9 mouse cellular contexts compared by ENCODE assay signal in genomic region chr16:44671551-44672421, GRCm38 (mm10). TPM values are rescaled to one million over a fixed set of nuclear protein-coding genes. Genes with fewer than 3 reads are reported as not detected.
A peak's percentile ranks its signal among the peaks of the same experiment; 100 is the strongest.
DNase-seq lines count a peak whose midpoint lies in the region; ATAC-seq lines count a peak whose summit lies in the region.
"Had no signal": no experiment of that assay in that cellular context is flagged by ENCODE, and none has a peak within 500 bp of the region (broad histone marks: within the 10 kb centered on the region; RNA-seq: fewer than 3 reads in every experiment).

No protein-coding gene starts in this region.

- H3K9me3 ChIP-seq in kidney, embryonic 14.5 days (ENCODE audit: control insufficient read depth, low read length) = no peaks in the 10 kb centered on the region
- H3K9me3 ChIP-seq in embryonic facial prominence, embryonic 12.5 days = no peaks in the 10 kb centered on the region
- H3K9me3 ChIP-seq in intestine, embryonic 14.5 days (ENCODE audit: control insufficient read depth, low read length) = no peaks in the 10 kb centered on the region
- no peaks in the 10 kb centered on the region for H3K9me3 ChIP-seq in neural tube, embryonic 11.5 days (ENCODE audit: control insufficient read depth, low read length)

- peaks cover 16% of the 10 kb centered on the region for H3K4me1 ChIP-seq in kidney, embryonic 14.5 days (ENCODE audit: control insufficient read depth, insufficient read depth, low read length)
- H3K4me1 ChIP-seq in embryonic facial prominence, embryonic 12.5 days = peaks cover 39% of the 10 kb centered on the region
- H3K4me1 ChIP-seq in intestine, embryonic 14.5 days (replicated peaks; ENCODE audit: control insufficient read depth, insufficient read depth, low read length) = peaks cover 14% of the 10 kb centered on the region
- peaks cover 31% of the 10 kb centered on the region for H3K4me1 ChIP-seq in neural tube, embryonic 11.5 days (ENCODE audit: control insufficient read depth, insufficient read depth, low read length)

- WGBS in kidney, embryonic 14.5 days = 8% methylated on average over 22 of the region's 22 CpGs
- 7% methylated on average over 22 of the region's 22 CpGs for WGBS in embryonic facial prominence, embryonic 12.5 days
- 23% methylated on average over 22 of the region's 22 CpGs for WGBS in intestine, embryonic 14.5 days
- 4% methylated on average over 22 of the region's 22 CpGs for WGBS in neural tube, embryonic 11.5 days

- DNase-seq in kidney, postnatal 25 days = no peak
- DNase-seq in intestine, embryonic 14.5 days (ENCODE audit: low spot score) = peak; percentile 61
- peak; percentile 81 for DNase-seq in neural tube, embryonic 11.5 days (ENCODE audit: low spot score)
- DNase-seq in left cerebral cortex, postnatal 36 days (ENCODE audit: low spot score in 2 of 2) = no peak
- no peak for DNase-seq in urinary bladder, adult 18-20 months (ENCODE audit: low spot score in 2 of 2)
- DNase-seq: kidney, postnatal 14 days had no signal

- H3K9ac ChIP-seq in kidney, embryonic 14.5 days (ENCODE audit: low read depth, low read length) = peak overlapping the region; percentile 31
- H3K9ac ChIP-seq in embryonic facial prominence, embryonic 12.5 days = no peak overlapping the region
- no peak overlapping the region for H3K9ac ChIP-seq in intestine, embryonic 14.5 days (ENCODE audit: low read length)
- H3K9ac ChIP-seq in neural tube, embryonic 11.5 days (ENCODE audit: low read length) = peak overlapping the region; percentile 41

- H3K27me3 ChIP-seq in kidney, embryonic 14.5 days (ENCODE audit: control insufficient read depth, insufficient read depth, low read length) = no peaks in the 10 kb centered on the region
- H3K27me3 ChIP-seq in embryonic facial prominence, embryonic 12.5 days = no peaks in the 10 kb centered on the region
- H3K27me3 ChIP-seq in intestine, embryonic 14.5 days (replicated peaks; ENCODE audit: control insufficient read depth, insufficient read depth, low read length) = no peaks in the 10 kb centered on the region
- H3K27me3 ChIP-seq in neural tube, embryonic 11.5 days (ENCODE audit: control insufficient read depth, insufficient read depth, low read length) = no peaks in the 10 kb centered on the region

- no peaks in the 10 kb centered on the region for H3K36me3 ChIP-seq in kidney, embryonic 14.5 days (ENCODE audit: control insufficient read depth, insufficient read depth, low read length)
- H3K36me3 ChIP-seq in embryonic facial prominence, embryonic 12.5 days = no peaks in the 10 kb centered on the region
- H3K36me3 ChIP-seq in intestine, embryonic 14.5 days (ENCODE audit: control insufficient read depth, insufficient read depth, low read length) = no peaks in the 10 kb centered on the region
- no peaks in the 10 kb centered on the region; the same call in 1 of the 2 replicates for H3K36me3 ChIP-seq in neural tube, embryonic 11.5 days (ENCODE audit: control insufficient read depth, insufficient read depth, low read length)

- intact Hi-C loops in left cerebral cortex, postnatal 36 days (cut with DNase I) = no loop called here

- H3K4me3 ChIP-seq in kidney, embryonic 14.5 days (ENCODE audit: low read length) = no peak overlapping the region; the same call in 1 of the 2 replicates
- no peak overlapping the region for H3K4me3 ChIP-seq in embryonic facial prominence, embryonic 12.5 days
- no peak overlapping the region for H3K4me3 ChIP-seq in intestine, embryonic 14.5 days (ENCODE audit: low read depth, low read length)
- H3K4me3 ChIP-seq in neural tube, embryonic 11.5 days (ENCODE audit: low read depth, low read length) = no peak overlapping the region

- H3K4me2 ChIP-seq in kidney, embryonic 14.5 days (replicated peaks; ENCODE audit: low read depth, low read length) = peak overlapping the region; percentile 30
- H3K4me2 ChIP-seq in embryonic facial prominence, embryonic 12.5 days (replicated peaks) = peak overlapping the region; percentile 1; the same call in 1 of the 2 replicates
- peak overlapping the region; percentile 27; the same call in 1 of the 2 replicates for H3K4me2 ChIP-seq in intestine, embryonic 14.5 days (ENCODE audit: low read length)
- H3K4me2 ChIP-seq in neural tube, embryonic 11.5 days (ENCODE audit: low read depth) = no peak overlapping the region; the same call in 1 of the 2 replicates

- ATAC-seq in kidney, embryonic 14.5 days (ENCODE audit: low FRiP score, low TSS enrichment) = peak; percentile 79
- peak; percentile 63; the same call in 1 of the 2 replicates for ATAC-seq in embryonic facial prominence, embryonic 12.5 days (ENCODE audit: insufficient number of reproducible peaks, insufficient read depth, low FRiP score, low TSS enrichment)
- ATAC-seq in intestine, embryonic 14.5 days (replicated peaks; ENCODE audit: low FRiP score, low TSS enrichment, low read depth) = 0 out of 2 replicates have a peak, but pooled peaks have one; percentile 40
- peak; percentile 93 for ATAC-seq in neural tube, embryonic 11.5 days (ENCODE audit: insufficient read depth, low FRiP score, low TSS enrichment)
- no peak for ATAC-seq in CD4-positive, CD25-positive, alpha-beta regulatory T cell, adult 4 months

- peak overlapping the region; percentile 80 for H3K27ac ChIP-seq in kidney, embryonic 14.5 days (ENCODE audit: low read depth, low read length)
- peak overlapping the region; percentile 87 for H3K27ac ChIP-seq in embryonic facial prominence, embryonic 12.5 days
- peak overlapping the region; percentile 75 for H3K27ac ChIP-seq in intestine, embryonic 14.5 days (ENCODE audit: low read depth)
- peak overlapping the region; percentile 82 for H3K27ac ChIP-seq in neural tube, embryonic 11.5 days (ENCODE audit: low read depth, low read length)

RNA-seq across cellular contexts. Expression of gene Nepro, which starts 52.3 kb away (rescaled TPM):
- 7.3 and 11.8 TPM in 2 replicates for polyA plus RNA-seq in kidney, embryonic 14.5 days (2014; fragmentation: Nextera tagmentation; extraction: Ambion mirVana)
- polyA plus RNA-seq in embryonic facial prominence, embryonic 12.5 days (2016; fragmentation: Nextera tagmentation; extraction: Ambion mirVana) = 12.6 and 12.9 TPM in 2 replicates
- 11.3 and 12.8 TPM in 2 replicates for polyA plus RNA-seq in intestine, embryonic 14.5 days (2014; fragmentation: Nextera tagmentation; extraction: Ambion mirVana)
- 11.9 and 12.3 TPM in 2 replicates for polyA plus RNA-seq in neural tube, embryonic 11.5 days (2014; fragmentation: Nextera tagmentation; extraction: Ambion mirVana)
- total RNA-seq in left cerebral cortex, postnatal 36 days (2021) = 1 to 10 TPM; 4.0 to 5.4 TPM
- polyA plus RNA-seq in CD4-positive, CD25-positive, alpha-beta regulatory T cell, adult 4 months (2017; shearing (Covaris generic)) = 10 to 100 TPM in 1 of 2 experiments, 1 to 10 TPM in 1; 7.5 to 10.1 TPM

Comparison
In these comparisons a context has a peak if more than half of its experiments do, and no peak if none do; other contexts are left out.
1. H3K9ac ChIP-seq: peak in kidney, embryonic 14.5 days (single experiment) and neural tube, embryonic 11.5 days (single experiment); none in embryonic facial prominence, embryonic 12.5 days (single experiment) and intestine, embryonic 14.5 days (single experiment).
2. DNase-seq: peak in intestine, embryonic 14.5 days (single experiment) and neural tube, embryonic 11.5 days (single experiment); none in kidney, postnatal 25 days (0 of 2), left cerebral cortex, postnatal 36 days (0 of 2) and urinary bladder, adult 18-20 months (0 of 2).
3. Peak in every context shown above with its lines, with median percentiles within 50 percentile points of each other: H3K27ac ChIP-seq.